Mouse (Mus musculus): ENCODE measurements around the gene Raph1.
A peak's percentile ranks its signal among the peaks of the same experiment; 100 is the strongest.
"Not testable (repeated sequence)": the region's sequence is repeated elsewhere in the genome, so short reads cannot be mapped to it uniquely, and the experiment has no call there.

Gene Raph1

GRCm38 (mm10) chr1:60565270-60565920, 1.5 kb downstream of the Raph1 start:
- DNase-seq (ENCODE audit: low read depth): no peak

- no peak for DNase-seq (ENCODE audit: low read depth)
Measured at GRCm38 (mm10) chr1:60564691-60565090, 2.2 kb downstream of the Raph1 start.

GRCm38 (mm10) chr1:60563021-60563420, 3.9 kb downstream of the Raph1 start:
- DNase-seq (ENCODE audit: low read depth): no peak

- no peak for DNase-seq (ENCODE audit: low read depth)
Measured at GRCm38 (mm10) chr1:60543681-60544080, 23.2 kb downstream of the Raph1 start.

- no peak for DNase-seq (ENCODE audit: low read depth)
Measured at GRCm38 (mm10) chr1:60539272-60539671, 27.6 kb downstream of the Raph1 start.

GRCm38 (mm10) chr1:60534932-60535331, 32.0 kb downstream of the Raph1 start:
- DNase-seq (ENCODE audit: low read depth): peak; percentile 24

GRCm38 (mm10) chr1:60530636-60531035, 36.3 kb downstream of the Raph1 start:
- DNase-seq (ENCODE audit: low read depth): no peak

- no peak for DNase-seq (ENCODE audit: low read depth)
Measured at GRCm38 (mm10) chr1:60530107-60530506, 36.8 kb downstream of the Raph1 start.

- no peak for DNase-seq (ENCODE audit: low read depth)
Measured at GRCm38 (mm10) chr1:60510584-60510983, 56.3 kb downstream of the Raph1 start.

- DNase-seq (ENCODE audit: low read depth): no peak
Measured at GRCm38 (mm10) chr1:60503456-60503855, 63.4 kb downstream of the Raph1 start.

- no peak for DNase-seq (ENCODE audit: low read depth)
Measured at GRCm38 (mm10) chr1:60493421-60493820, 73.5 kb downstream of the Raph1 start.

GRCm38 (mm10) chr1:60492404-60492803, 74.5 kb downstream of the Raph1 start:
- DNase-seq (ENCODE audit: low read depth): no peak

- no peak for DNase-seq (ENCODE audit: low read depth)
Measured at GRCm38 (mm10) chr1:60490510-60490909, 76.4 kb downstream of the Raph1 start.

- no peak for DNase-seq (ENCODE audit: low read depth)
Measured at GRCm38 (mm10) chr1:60489660-60490059, 77.2 kb downstream of the Raph1 start.

GRCm38 (mm10) chr1:60488635-60489034, 78.3 kb downstream of the Raph1 start:
- DNase-seq (ENCODE audit: low read depth): no peak

- no peak for DNase-seq (ENCODE audit: low read depth)
Measured at GRCm38 (mm10) chr1:60485649-60486048, 81.3 kb downstream of the Raph1 start.

GRCm38 (mm10) chr1:60482881-60483280, 84.0 kb downstream of the Raph1 start:
- DNase-seq (ENCODE audit: low read depth): no peak

- DNase-seq (ENCODE audit: low read depth): no peak
Measured at GRCm38 (mm10) chr1:60481561-60481960, 85.3 kb downstream of the Raph1 start.

- no peak for DNase-seq (ENCODE audit: low read depth)
Measured at GRCm38 (mm10) chr1:60470541-60470940, 96.4 kb downstream of the Raph1 start.

- no peak for DNase-seq (ENCODE audit: low read depth)
Measured at GRCm38 (mm10) chr1:60469491-60469890, 97.4 kb downstream of the Raph1 start.

- DNase-seq (ENCODE audit: low read depth): no peak
Measured at GRCm38 (mm10) chr1:60460623-60461022, 106.3 kb downstream of the Raph1 start.

- DNase-seq (ENCODE audit: low read depth): no peak
Measured at GRCm38 (mm10) chr1:60449896-60450295, 117.0 kb downstream of the Raph1 start.

GRCm38 (mm10) chr1:60447067-60447466, 119.8 kb downstream of the Raph1 start:
- peak; percentile 40 for DNase-seq (ENCODE audit: low read depth)

- not testable (repeated sequence) for DNase-seq (ENCODE audit: low read depth)
Measured at GRCm38 (mm10) chr1:60441438-60441837, 125.5 kb downstream of the Raph1 start.
